Mouse (Mus musculus): ENCODE measurements around the gene Drd5. TPM values are rescaled to one million over a fixed set of nuclear protein-coding genes. Genes with fewer than 3 reads are reported as not detected.

Drd5 gene
- polyA plus RNA-seq (2015; fragmentation: Nextera tagmentation; extraction: Ambion mirVana): 0.11 TPM in 1 of 2 replicates, not detected in the other

DNA sequence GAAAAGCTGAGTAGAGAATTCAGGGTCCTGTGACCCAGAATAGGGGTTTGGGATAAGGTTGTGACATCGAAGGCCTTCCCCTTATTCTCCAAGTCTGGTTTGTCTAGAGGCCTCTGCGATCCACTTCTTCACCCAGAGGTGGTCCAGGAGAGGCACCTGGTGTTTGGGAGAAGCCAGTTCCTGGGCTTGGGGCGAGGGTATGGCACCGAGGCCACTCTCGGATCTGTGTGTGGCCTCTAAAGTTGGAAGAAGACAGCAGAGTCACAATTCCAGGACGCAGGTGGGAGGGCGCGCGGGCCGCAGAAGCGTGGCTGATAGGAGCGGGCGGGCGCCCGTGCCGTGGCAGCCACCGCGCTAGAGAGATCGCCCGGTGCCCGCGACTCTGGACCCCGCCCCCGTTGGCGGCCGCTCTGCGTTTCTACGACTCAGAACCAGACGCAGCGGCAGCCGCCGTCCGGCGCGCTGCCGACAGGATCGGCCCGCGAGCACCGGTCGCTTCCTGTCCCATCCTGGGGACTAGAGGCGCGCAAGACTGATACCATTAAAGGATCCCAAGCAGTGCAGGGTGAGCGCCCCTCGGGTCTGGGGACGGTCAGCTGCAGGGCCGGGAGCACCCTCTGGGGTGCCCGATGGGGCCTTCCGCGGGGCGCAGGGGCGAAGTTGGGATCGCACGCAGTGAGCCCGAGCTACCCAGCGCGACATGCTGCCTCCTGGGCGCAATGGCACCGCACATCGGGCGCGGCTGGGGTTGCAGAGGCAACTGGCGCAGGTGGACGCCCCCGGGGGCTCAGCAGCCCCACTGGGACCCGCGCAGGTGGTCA, at the start of gene Drd5:
Gene Drd5 (plus strand): TSS at position 402 of the 821 bp plus-strand sequence.
- Histone ChIP-seq H3K9ac (peak within 1 kb of the TSS; percentile 21; the same call in 1 of the 2 replicates), H3K27me3 (peaks cover 47% of the 10 kb centered on the region), H3K9me3 (replicated peaks) (no peaks in the 10 kb centered on the region), H3K4me1 (peaks cover 9% of the 10 kb centered on the region), H3K36me3 (no peaks in the 10 kb centered on the region), H3K4me3 (replicated peaks) (peak within 1 kb of the TSS; percentile 41), H3K27ac (replicated peaks) (no peak within 1 kb of the TSS), H3K4me2 (replicated peaks) (peak within 1 kb of the TSS; percentile 83)
- 2% methylated on average over 61 of the region's 67 CpGs for WGBS
- 0 out of 2 replicates have a peak, but pooled peaks have one; percentile 29 for ATAC-seq (ENCODE audit: insufficient number of reproducible peaks, low FRiP score, low TSS enrichment, low read depth)

DNA sequence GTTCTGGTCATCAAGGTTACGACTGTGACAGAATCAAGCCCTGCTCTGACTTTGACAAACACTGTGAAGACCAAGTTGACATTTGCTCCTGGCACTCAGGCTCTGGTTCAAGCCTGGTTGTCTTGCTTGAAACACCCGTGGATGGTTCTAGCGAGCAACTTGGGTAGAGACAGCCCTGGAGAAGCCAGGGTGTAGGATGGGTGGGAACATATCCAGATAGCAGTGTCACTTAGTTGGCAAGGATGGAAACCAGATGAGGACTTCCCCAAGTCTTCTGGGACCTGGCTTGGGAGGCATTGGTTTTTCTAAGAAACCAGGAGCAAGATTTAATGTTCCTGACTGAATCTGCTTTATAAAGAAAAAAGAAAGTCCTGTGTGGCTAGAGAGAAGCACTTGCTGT, 48.2 kb upstream of the Drd5 start:
- Histone ChIP-seq H3K4me3 (replicated peaks) (no peak overlapping the region), H3K9me3 (replicated peaks) (no peaks in the 10 kb centered on the region), H3K9ac (no peak overlapping the region), H3K4me2 (replicated peaks) (no peak overlapping the region), H3K27me3 (peaks cover 22% of the 10 kb centered on the region), H3K27ac (replicated peaks) (no peak overlapping the region), H3K4me1 (peaks cover under 1% of the 10 kb centered on the region; the same call in 1 of the 2 replicates), H3K36me3 (peaks cover 41% of the 10 kb centered on the region)
- 85% methylated on average over 3 of the region's 3 CpGs for WGBS
- no peak for ATAC-seq (ENCODE audit: insufficient number of reproducible peaks, low FRiP score, low TSS enrichment, low read depth)

DNA sequence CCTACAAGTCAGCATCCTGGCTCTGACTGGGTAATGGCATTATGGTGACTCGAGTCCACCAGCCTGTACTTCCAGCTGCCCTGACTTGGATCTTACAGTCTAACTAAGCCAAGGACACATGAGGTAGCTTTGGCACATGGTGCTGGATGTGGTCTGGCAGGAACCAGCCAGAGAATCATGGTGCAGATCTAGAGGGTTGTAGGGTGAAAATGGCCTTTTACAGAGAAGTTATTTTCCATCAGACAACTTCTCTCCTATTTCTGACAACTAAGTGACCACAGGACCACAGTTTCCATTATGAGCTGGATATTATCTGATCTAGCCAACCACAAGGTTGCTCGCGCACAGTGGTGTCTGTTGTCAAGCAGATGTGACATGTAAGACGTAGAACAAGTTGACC, 45.3 kb upstream of the Drd5 start:
- no peaks in the 10 kb centered on the region for H3K9me3 ChIP-seq (replicated peaks)
- peaks cover 49% of the 10 kb centered on the region for H3K27me3 ChIP-seq
- WGBS: 86% methylated on average over 4 of the region's 4 CpGs
- H3K4me3 ChIP-seq (replicated peaks): no peak overlapping the region
- no peak overlapping the region for H3K9ac ChIP-seq
- no peak overlapping the region for H3K4me2 ChIP-seq (replicated peaks)
- peaks cover 20% of the 10 kb centered on the region for H3K4me1 ChIP-seq
- H3K27ac ChIP-seq (replicated peaks): no peak overlapping the region
- peaks cover 23% of the 10 kb centered on the region for H3K36me3 ChIP-seq
- ATAC-seq (ENCODE audit: insufficient number of reproducible peaks, low FRiP score, low TSS enrichment, low read depth): no peak

- Histone ChIP-seq H3K36me3 (0 out of 2 replicates have a peak, but pooled peaks cover 9% of the 10 kb centered on the region), H3K9me3 (replicated peaks) (no peaks in the 10 kb centered on the region), H3K27me3 (peaks cover 65% of the 10 kb centered on the region), H3K4me3 (replicated peaks) (peak within 1 kb of the TSS; percentile 32; the same call in 1 of the 2 replicates), H3K4me1 (peaks cover 20% of the 10 kb centered on the region), H3K4me2 (replicated peaks) (peak within 1 kb of the TSS; percentile 52; the same call in 1 of the 2 replicates), H3K9ac (no peak within 1 kb of the TSS), H3K27ac (replicated peaks) (no peak within 1 kb of the TSS)
- ATAC-seq (ENCODE audit: insufficient number of reproducible peaks, low FRiP score, low TSS enrichment, low read depth): no peak
- WGBS: 9% methylated on average over 4 of the region's 4 CpGs
These were observed 43.4 kb upstream of the Drd5 start, which contains the start of gene Otop1 for GRCm38 (mm10) chr5:38275771-38276170. Gene Otop1, plus strand, starts transcription at chr5:38275972.

- Histone ChIP-seq H3K27ac (replicated peaks) (no peak overlapping the region), H3K4me3 (replicated peaks) (peak overlapping the region; percentile 32; the same call in 1 of the 2 replicates), H3K9me3 (replicated peaks) (no peaks in the 10 kb centered on the region), H3K4me2 (replicated peaks) (peak overlapping the region; percentile 52; the same call in 1 of the 2 replicates), H3K36me3 (0 out of 2 replicates have a peak, but pooled peaks cover 2% of the 10 kb centered on the region), H3K4me1 (peaks cover 20% of the 10 kb centered on the region), H3K27me3 (peaks cover 66% of the 10 kb centered on the region), H3K9ac (no peak overlapping the region)
- WGBS: 1% methylated on average over 19 of the region's 19 CpGs
- ATAC-seq (ENCODE audit: insufficient number of reproducible peaks, low FRiP score, low TSS enrichment, low read depth): no peak
These were observed 42.7 kb upstream of the Drd5 start for GRCm38 (mm10) chr5:38276451-38276850.

GRCm38 (mm10) chr5:38277098-38277866, 41.9 kb upstream of the Drd5 start:
- Histone ChIP-seq H3K27ac (replicated peaks) (no peak overlapping the region), H3K9ac (no peak overlapping the region), H3K36me3 (no peaks in the 10 kb centered on the region), H3K4me3 (replicated peaks) (peak overlapping the region; percentile 32), H3K27me3 (peaks cover 66% of the 10 kb centered on the region), H3K4me2 (replicated peaks) (peak overlapping the region; percentile 52), H3K9me3 (replicated peaks) (no peaks in the 10 kb centered on the region), H3K4me1 (peaks cover 20% of the 10 kb centered on the region)
- 1% methylated on average over 64 of the region's 65 CpGs for WGBS
- 0 out of 2 replicates have a peak, but pooled peaks have one; percentile 21 for ATAC-seq (ENCODE audit: insufficient number of reproducible peaks, low FRiP score, low TSS enrichment, low read depth)

GRCm38 (mm10) chr5:38277936-38278600, 41.1 kb upstream of the Drd5 start:
- peak overlapping the region; percentile 52 for H3K4me2 ChIP-seq (replicated peaks)
- no peaks in the 10 kb centered on the region for H3K36me3 ChIP-seq
- 17% methylated on average over 12 of the region's 12 CpGs for WGBS
- H3K27ac ChIP-seq (replicated peaks): no peak overlapping the region
- H3K4me3 ChIP-seq (replicated peaks): peak overlapping the region; percentile 32
- H3K4me1 ChIP-seq: peaks cover 20% of the 10 kb centered on the region
- H3K9me3 ChIP-seq (replicated peaks): no peaks in the 10 kb centered on the region
- no peak overlapping the region for H3K9ac ChIP-seq
- H3K27me3 ChIP-seq: peaks cover 66% of the 10 kb centered on the region
- ATAC-seq (ENCODE audit: insufficient number of reproducible peaks, low FRiP score, low TSS enrichment, low read depth): no peak

DNA sequence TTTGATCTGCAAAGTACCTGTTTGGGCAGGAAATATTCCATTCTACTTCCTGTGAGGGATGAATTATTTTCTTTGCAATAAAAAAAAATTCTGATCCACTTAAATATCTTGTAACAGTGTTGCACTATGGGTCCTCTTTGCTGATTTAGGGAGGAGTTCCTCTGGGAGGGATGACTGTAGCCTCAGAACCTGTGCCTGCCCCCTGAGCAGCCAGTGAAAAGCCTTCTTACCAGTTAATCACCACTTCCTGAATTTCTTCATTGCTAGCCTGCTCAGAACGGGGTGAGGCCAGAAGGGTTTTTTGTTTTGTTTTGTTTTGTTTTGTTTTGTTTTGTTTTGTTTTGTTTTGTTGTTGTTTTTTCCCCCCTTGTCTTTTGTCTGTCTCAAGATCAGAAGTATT, 39.1 kb upstream of the Drd5 start:
- no peak overlapping the region for H3K4me3 ChIP-seq (replicated peaks)
- peaks cover 53% of the 10 kb centered on the region for H3K27me3 ChIP-seq
- H3K9me3 ChIP-seq (replicated peaks): no peaks in the 10 kb centered on the region
- peaks cover 20% of the 10 kb centered on the region for H3K4me1 ChIP-seq
- 23% methylated on average over 1 of the region's 1 CpGs for WGBS
- no peaks in the 10 kb centered on the region for H3K36me3 ChIP-seq
- H3K9ac ChIP-seq: no peak overlapping the region
- no peak for ATAC-seq (ENCODE audit: insufficient number of reproducible peaks, low FRiP score, low TSS enrichment, low read depth)
- H3K4me2 ChIP-seq (replicated peaks): no peak overlapping the region
- no peak overlapping the region for H3K27ac ChIP-seq (replicated peaks)

- Histone ChIP-seq H3K9me3 (replicated peaks) (no peaks in the 10 kb centered on the region), H3K9ac (no peak overlapping the region), H3K27me3 (peaks cover 1% of the 10 kb centered on the region; the same call in 1 of the 2 replicates), H3K4me3 (replicated peaks) (no peak overlapping the region), H3K4me2 (replicated peaks) (no peak overlapping the region), H3K4me1 (no peaks in the 10 kb centered on the region), H3K27ac (replicated peaks) (no peak overlapping the region), H3K36me3 (no peaks in the 10 kb centered on the region)
- no peak for ATAC-seq (ENCODE audit: insufficient number of reproducible peaks, low FRiP score, low TSS enrichment, low read depth)
- WGBS: 25% methylated on average over 9 of the region's 9 CpGs
These were observed 33.4 kb upstream of the Drd5 start for GRCm38 (mm10) chr5:38285724-38286123.

DNA sequence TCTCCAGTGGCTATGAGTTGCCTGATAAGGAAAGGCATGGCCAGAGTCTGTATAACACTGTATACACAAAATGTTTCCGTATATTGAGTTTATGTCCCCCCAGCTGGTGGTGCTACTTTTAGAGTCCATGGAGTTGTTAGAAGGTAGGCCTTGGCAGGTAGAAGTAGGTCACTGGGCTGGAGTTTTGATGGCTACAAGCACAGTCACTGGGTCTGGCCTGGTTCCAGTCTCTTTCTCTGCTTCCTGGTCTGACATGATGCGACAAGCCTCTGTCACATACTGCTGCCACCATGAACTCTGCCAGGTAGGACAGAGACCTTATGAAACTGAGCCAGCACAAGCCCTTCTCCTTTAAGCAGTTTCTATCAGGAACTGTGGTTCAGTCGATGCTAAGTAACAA, 30.7 kb upstream of the Drd5 start:
- no peak overlapping the region for H3K4me3 ChIP-seq (replicated peaks)
- no peaks in the 10 kb centered on the region for H3K9me3 ChIP-seq (replicated peaks)
- H3K27me3 ChIP-seq: no peaks in the 10 kb centered on the region
- ATAC-seq (ENCODE audit: insufficient number of reproducible peaks, low FRiP score, low TSS enrichment, low read depth): no peak
- H3K4me1 ChIP-seq: no peaks in the 10 kb centered on the region
- H3K36me3 ChIP-seq: no peaks in the 10 kb centered on the region
- H3K4me2 ChIP-seq (replicated peaks): no peak overlapping the region
- WGBS: 88% methylated on average over 3 of the region's 3 CpGs
- H3K9ac ChIP-seq: no peak overlapping the region
- no peak overlapping the region for H3K27ac ChIP-seq (replicated peaks)
